27 mouse cellular contexts compared by ENCODE assay signal in the genomic region with DNA sequence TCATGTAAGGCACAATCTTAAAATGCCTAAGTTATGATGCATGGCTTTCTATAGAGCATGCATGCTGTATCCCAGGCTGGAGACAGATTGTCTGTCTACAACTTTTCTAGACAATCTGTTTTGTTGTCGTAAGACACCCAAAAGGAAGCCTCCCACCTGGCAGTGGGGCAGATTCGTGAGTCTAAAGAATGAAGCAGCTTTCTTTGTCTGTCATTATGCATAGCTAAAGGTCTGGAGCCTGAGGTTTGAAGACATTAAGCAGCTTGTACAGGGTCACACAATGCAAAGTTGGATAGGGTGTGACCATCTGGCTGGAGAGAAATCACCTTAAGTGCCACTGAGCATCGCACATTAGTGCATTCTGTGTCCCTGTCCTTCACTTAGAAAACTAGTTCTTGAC.
A peak's percentile ranks its signal among the peaks of the same experiment; 100 is the strongest.
DNase-seq lines count a peak whose midpoint lies in the region; ATAC-seq and TF ChIP-seq lines count a peak whose summit lies in the region.
"Had no signal": no experiment of that assay in that cellular context is flagged by ENCODE, and none has a peak within 500 bp of the region (broad histone marks: within the 10 kb centered on the region; RNA-seq: fewer than 3 reads in every experiment).

No protein-coding gene starts in this region.

- DNase-seq in forebrain, embryonic 14.5 days (ENCODE audit: low spot score): no peak
- no peak for DNase-seq in left cerebral cortex, adult 2 months (ENCODE audit: extremely low spot score in 1 of 2, low spot score in 2 of 2)
- DNase-seq in left cerebral cortex, postnatal 10 days (ENCODE audit: extremely low spot score in 1 of 2, low spot score in 2 of 2): no peak
- DNase-seq in right cerebral cortex, postnatal 36 days (ENCODE audit: low spot score in 2 of 2): peak; percentile 19 to 41
- DNase-seq in right cerebral cortex, postnatal 10 days (ENCODE audit: low spot score in 2 of 2): no peak
- peak; percentile 66 for DNase-seq in telencephalon, adult 2 months (ENCODE audit: low read depth, low spot score)
- no peak for DNase-seq in adipocyte (ENCODE audit: low spot score)
- DNase-seq: adrenal gland, postnatal 25 days; cerebellum, adult 9-10 months; heart, postnatal 36 days; kidney, adult 2 months; left cerebral cortex, postnatal 4 days; liver, postnatal 0 days; thymus, adult 2 months; thymus, postnatal 4 days had no signal

- H3K36me3 ChIP-seq in forebrain, embryonic 16.5 days (ENCODE audit: control insufficient read depth, insufficient read depth): peaks cover 2% of the 10 kb centered on the region; the same call in 1 of the 2 replicates
- peaks cover 4% of the 10 kb centered on the region; the same call in 1 of the 2 replicates for H3K36me3 ChIP-seq in forebrain, embryonic 14.5 days (ENCODE audit: control insufficient read depth, insufficient read depth, low read length)
- H3K36me3 ChIP-seq: G1E; heart, embryonic 15.5 days had no signal

- H3K9me3 ChIP-seq in forebrain, embryonic 16.5 days (ENCODE audit: control insufficient read depth, low read length): no peaks in the 10 kb centered on the region
- no peaks in the 10 kb centered on the region for H3K9me3 ChIP-seq in forebrain, embryonic 14.5 days (replicated peaks; ENCODE audit: control insufficient read depth, low read length)
- H3K9me3 ChIP-seq: embryonic facial prominence, embryonic 15.5 days; heart, embryonic 15.5 days; midbrain, embryonic 10.5 days had no signal

- ATAC-seq in forebrain, embryonic 16.5 days: no peak
- no peak for ATAC-seq in forebrain, embryonic 14.5 days
- ATAC-seq: inflammation-experienced regulatory T-cells, adult 6 months; liver, postnatal 0 days; lung, postnatal 0 days had no signal

- H3K4me3 ChIP-seq in forebrain, embryonic 16.5 days (replicated peaks; ENCODE audit: low read length): no peak overlapping the region
- H3K4me3 ChIP-seq in forebrain, embryonic 14.5 days (ENCODE audit: low read depth, low read length): no peak overlapping the region
- H3K4me3 ChIP-seq in left cerebral cortex, adult 2 months: no peak overlapping the region
- H3K4me3 ChIP-seq: embryonic facial prominence, embryonic 15.5 days; heart, embryonic 15.5 days; midbrain, embryonic 10.5 days; myocyte had no signal

- TF ChIP-seq CTCF in left cerebral cortex, adult 2 months (IDR thresholded peaks at IDR 0.05): no peak

- H3K27me3 ChIP-seq in forebrain, embryonic 16.5 days (replicated peaks; ENCODE audit: control insufficient read depth, insufficient read depth, low read length): no peaks in the 10 kb centered on the region
- no peaks in the 10 kb centered on the region for H3K27me3 ChIP-seq in forebrain, embryonic 14.5 days (replicated peaks; ENCODE audit: control insufficient read depth, insufficient read depth, low read length)
- H3K27me3 ChIP-seq: embryonic facial prominence, embryonic 15.5 days; heart, embryonic 15.5 days had no signal

- H3K27ac ChIP-seq in forebrain, embryonic 16.5 days (ENCODE audit: low read length): peak overlapping the region; percentile 2; the same call in 1 of the 2 replicates
- no peak overlapping the region for H3K27ac ChIP-seq in forebrain, embryonic 14.5 days (ENCODE audit: low read depth, low read length)
- H3K27ac ChIP-seq in left cerebral cortex, adult 2 months: peak overlapping the region; percentile 61; the same call in 1 of the 2 replicates
- H3K27ac ChIP-seq: embryonic facial prominence, embryonic 15.5 days; heart, embryonic 15.5 days; hindbrain, embryonic 14.5 days; kidney, postnatal 0 days; macrophage; midbrain, embryonic 10.5 days had no signal

- no peak overlapping the region for H3K9ac ChIP-seq in forebrain, embryonic 16.5 days (replicated peaks; ENCODE audit: low read depth, low read length)
- no peak overlapping the region for H3K9ac ChIP-seq in forebrain, embryonic 14.5 days (ENCODE audit: low read length)
- H3K9ac ChIP-seq: embryonic facial prominence, embryonic 15.5 days; heart, embryonic 15.5 days; hindbrain, embryonic 14.5 days; liver, postnatal 0 days had no signal

- peaks cover 23% of the 10 kb centered on the region for H3K4me1 ChIP-seq in forebrain, embryonic 16.5 days (replicated peaks; ENCODE audit: control insufficient read depth, insufficient read depth, low read length)
- H3K4me1 ChIP-seq in forebrain, embryonic 14.5 days (ENCODE audit: control insufficient read depth, insufficient read depth, low read length): peaks cover 5% of the 10 kb centered on the region; the same call in 1 of the 2 replicates

- 59% methylated on average over 3 of the region's 3 CpGs for WGBS in forebrain, embryonic 16.5 days
- 68% methylated on average over 3 of the region's 3 CpGs for WGBS in forebrain, embryonic 14.5 days

- H3K4me2 ChIP-seq in forebrain, embryonic 16.5 days (ENCODE audit: low read length): no peak overlapping the region
- H3K4me2 ChIP-seq in forebrain, embryonic 14.5 days (ENCODE audit: low read length): no peak overlapping the region
- H3K4me2 ChIP-seq: embryonic facial prominence, embryonic 15.5 days; heart, embryonic 15.5 days; hindbrain, embryonic 14.5 days; liver, embryonic 11.5 days had no signal

- intact Hi-C loops in left cerebral cortex, adult 2 months (cut with DNase I): no loop called here
- intact Hi-C loops in left cerebral cortex, postnatal 10 days (cut with DNase I): no loop called here

Comparison
In these comparisons a context has a peak if more than half of its experiments do, and no peak if none do; other contexts are left out.
1. DNase-seq: peak in right cerebral cortex, postnatal 36 days (2 of 2) and telencephalon, adult 2 months (single experiment); none in forebrain, embryonic 14.5 days (single experiment), left cerebral cortex, adult 2 months (0 of 2), left cerebral cortex, postnatal 10 days (0 of 2), right cerebral cortex, postnatal 10 days (0 of 2) and adipocyte (single experiment).